Mouse (Mus musculus) kidney, postnatal 14 days (tissue): Measurements from ENCODE around the gene Cmpk1.
"Not testable (repeated sequence)": the region's sequence is repeated elsewhere in the genome, so short reads cannot be mapped to it uniquely, and the experiment has no call there.

Source experiments
- DNase-seq: peaks from one replicate; pipeline ENCODE4 v3.0.0; 2022; ENCODE audit warnings: mixed read lengths

Gene Cmpk1

DNA sequence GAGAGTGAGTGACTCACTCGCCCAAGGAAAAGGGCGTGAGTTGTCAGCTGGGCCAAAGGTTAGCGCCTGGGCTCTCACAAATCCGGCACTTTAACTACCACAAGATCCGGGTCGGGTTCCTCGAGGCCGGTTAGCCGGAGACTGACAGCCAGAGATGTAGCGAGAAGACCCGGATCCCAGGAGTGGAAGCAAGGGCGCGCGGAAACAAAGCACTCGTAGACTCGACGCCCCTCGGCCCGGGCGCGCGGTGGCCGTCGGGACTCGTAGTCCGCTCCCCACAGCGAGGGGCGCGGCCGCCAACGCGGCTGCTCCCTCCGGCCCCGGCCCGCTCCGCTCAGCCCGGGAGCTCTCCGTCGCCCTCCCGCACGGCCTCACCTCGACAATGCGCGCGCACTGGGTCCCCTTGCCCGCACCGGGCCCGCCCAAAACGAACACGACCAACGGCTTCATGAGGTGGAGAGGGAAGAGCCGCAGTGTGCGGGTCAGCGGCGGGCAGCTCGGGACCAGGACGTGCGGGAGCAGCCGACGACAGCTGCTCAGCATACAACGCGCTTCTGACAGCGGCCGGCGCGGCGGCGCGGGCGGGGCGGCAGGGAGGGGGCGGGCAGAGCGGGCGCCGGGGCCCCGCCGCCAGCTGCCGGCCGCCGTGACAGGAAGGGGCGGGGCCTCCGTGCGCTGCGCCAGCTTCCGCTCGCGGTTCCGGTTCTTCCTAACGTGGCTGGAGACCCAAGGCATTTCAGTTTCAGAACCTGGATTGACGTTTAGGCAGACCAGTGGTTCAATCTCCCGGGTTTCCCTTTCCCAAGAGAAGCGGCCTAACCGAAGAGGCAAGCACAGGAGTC is at the start of gene Cmpk1:
Gene Cmpk1, minus strand, starts transcription at position 651 of the 842 bp plus-strand sequence.
- peak; percentile 92 for DNase-seq

DNA sequence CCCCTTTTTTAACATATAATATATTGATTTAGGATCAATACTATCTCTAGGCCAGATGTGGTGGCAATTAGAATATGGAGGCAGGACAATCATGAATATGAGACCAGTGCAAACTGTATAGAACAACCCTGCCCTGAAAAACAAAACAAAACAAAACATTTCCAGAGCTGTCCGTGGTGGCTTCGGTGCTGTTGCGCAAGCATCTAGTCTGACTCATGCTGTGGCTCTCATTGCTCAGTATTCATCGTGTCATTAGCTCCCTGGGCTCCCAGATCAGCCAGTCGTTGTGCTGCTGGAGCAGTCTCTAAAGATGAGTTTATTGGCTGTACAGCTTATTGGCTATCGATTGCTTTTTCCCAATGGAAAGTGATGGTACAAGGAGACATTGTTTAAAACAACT is 48.0 kb upstream of the Cmpk1 start:
- no peak for DNase-seq

DNA sequence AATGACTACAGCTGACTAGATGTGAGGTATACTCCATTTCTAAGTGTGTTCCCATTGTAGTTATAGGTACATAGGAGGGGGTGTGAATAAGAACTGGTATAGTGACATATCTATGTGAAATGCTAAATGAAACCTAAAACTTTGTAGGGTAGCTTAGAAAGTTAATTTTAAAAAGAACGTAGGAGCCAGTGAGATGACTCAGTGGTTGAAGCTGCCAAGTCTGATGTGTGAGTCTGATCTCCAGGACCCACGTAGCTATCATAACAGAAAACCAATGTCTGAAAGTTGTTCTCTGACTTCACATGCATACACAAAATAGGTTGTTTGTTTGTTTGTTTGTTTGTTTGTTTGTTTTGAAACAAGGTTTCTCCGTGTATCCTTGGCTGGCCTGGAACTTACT is 33.0 kb upstream of the Cmpk1 start:
- DNase-seq, result no peak

DNA sequence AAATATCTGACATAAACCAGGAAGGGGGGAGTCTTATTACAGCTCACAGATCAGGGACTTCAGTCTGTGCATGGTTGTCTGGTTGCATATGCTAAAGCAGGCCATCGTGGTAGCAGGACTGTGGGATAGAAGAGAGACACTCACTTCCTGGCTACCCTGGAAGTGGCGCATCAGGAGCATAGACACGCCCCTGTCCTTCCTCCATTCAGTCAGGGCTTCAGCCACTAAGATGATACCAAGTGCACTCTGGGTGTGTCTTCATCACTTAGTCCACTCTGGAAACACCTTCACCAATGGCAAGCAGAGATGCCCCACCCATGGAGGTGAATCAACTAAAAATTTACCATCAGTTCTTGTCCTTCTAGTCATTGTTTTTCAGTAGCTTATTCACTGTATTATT is 27.2 kb upstream of the Cmpk1 start:
- no peak for DNase-seq

DNA sequence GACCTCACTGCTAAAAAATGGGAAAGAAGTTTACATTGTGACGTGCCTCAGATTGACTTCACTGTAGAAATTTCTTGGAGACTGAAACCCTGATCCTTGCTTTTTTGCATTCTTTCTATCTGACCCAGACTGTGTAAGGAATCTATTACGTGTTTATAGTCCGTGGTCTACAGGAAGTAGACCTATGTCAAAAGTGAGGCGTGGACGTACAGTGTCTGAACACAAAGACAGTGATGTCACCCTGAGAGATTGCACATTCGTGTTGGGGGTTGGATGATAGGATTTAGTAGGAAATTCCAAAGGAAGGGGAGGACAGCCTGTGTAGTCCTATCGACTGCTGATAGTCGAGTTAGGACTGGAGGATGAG is 13.4 kb upstream of the Cmpk1 start:
- DNase-seq, result no peak

DNA sequence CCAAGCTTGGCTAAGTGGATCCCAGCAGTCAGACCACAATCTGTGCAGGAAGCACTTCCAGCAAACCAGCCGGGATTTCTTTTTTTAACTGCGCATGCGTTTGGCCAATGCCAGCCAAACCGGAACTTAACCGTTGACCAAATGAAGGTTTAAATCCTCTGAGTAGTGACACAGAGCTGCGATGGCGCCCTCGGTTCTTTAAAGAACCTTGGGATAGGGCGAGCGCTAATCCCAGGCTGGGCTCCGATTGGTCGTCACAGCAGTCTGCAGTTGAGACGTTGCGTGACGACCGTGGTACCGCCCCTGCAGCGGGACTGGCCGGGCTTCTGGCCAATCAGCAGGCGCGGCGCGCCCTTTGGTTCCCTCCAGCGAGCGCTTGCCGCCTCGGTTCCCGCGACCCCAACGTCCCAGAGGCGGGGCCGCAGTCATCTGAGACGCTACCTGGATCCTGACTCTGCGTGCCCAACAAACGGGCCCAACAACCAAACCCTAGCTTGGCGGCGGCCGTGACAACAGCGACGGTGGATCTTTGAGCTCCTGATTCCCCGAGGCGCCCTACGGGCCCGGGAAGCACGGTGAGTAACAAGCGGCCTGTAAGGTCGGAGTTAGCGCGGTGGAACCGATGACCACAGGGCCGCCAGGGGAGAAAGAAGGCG is 12.9 kb upstream of the Cmpk1 start, which contains the start of gene Stil:
Gene Stil, plus strand, starts transcription at position 387 of the 656 bp plus-strand sequence.
- DNase-seq, result peak; percentile 98

DNA sequence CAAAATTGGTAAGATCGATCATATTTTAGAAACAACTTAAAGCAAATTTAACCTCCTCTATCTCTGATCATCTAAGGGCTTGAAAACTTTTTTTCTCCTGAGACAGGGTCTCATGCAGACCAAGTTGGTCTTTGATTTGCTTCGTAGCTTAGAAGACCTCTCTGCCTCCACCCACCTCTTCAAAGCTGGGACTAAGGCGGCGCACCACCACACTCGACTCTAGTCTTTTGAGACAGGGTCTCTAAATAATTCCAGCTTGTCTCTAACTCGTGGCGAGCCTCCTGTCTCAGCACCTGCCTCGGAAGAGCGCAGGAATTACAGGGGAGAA is 12.4 kb upstream of the Cmpk1 start:
- no peak for DNase-seq

DNA sequence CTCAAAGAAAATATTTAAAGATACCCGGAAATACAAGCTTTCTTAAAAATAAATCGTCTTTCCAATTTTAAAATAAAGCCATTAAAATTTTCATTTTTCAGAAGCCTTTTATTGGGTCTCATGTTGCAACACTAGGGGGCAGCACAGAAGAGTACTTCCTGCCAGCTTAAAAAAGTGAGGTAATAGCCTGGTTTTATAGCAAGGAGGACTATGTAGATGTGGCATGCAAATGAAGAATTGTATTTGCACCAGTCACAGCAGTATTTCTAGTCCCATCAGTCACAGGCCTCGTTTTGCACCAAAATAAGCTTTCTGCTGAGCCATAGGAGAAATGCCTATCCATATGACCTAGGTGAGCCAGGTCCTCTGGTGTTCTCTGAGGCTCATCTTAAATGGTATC is 10.0 kb upstream of the Cmpk1 start:
- peak; percentile 28 for DNase-seq

DNA sequence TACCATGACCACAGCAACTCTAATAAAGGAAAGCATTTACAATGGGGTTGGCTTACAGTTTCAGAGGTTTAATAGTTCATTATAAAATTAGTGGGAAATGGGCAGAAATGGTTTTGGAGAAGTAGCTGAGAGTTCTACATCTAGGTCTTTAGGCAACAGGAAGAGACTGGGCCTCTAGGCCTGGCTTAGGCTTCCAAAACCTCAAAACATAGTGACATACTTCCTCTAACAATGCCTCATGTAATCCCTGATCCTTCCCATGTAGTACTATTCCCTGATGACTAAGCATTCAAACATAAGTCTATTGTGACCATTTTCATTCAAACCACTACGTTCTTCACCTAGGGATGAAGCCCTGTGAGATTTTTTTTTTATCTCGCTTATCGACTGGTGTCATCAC is 7.2 kb upstream of the Cmpk1 start:
- no peak for DNase-seq

DNA sequence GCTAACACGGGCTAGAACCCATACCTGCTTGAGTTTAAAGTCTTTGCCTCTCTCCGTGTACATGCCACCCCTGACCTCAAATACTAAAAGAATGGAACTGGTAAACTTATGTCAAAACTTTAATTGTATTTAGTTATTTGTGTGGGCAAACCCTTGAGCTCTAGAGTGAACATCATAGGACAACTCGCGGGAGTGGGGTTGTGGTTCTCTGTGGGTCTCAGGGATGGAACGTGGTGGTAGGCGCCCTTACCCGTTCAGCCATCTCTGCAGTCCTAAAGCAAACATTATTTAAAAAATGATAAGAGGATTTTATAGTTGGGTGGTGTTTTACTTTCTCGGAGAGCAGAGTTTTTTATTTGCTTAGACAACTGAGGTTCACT is 840 bp downstream of the Cmpk1 start:
- DNase-seq, result no peak

DNA sequence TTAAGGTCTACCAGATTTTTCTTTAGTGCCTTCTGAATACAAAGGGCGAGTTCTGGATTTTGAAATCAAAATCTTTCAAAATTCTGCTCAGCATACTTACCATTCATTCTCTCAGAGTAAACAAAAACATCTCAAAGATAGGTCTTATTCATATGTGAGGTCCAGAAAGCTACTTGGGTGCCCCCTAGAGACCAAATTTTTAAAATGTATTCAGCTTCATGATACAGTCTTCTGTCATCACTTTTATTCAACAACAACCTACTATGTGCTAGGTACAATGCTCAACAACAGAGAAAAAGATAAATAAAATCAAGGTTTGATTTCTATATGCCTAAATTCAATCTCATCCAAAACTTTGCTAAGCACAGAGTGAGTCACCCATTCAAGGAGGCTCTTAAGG is 4.0 kb downstream of the Cmpk1 start:
- no peak for DNase-seq

DNA sequence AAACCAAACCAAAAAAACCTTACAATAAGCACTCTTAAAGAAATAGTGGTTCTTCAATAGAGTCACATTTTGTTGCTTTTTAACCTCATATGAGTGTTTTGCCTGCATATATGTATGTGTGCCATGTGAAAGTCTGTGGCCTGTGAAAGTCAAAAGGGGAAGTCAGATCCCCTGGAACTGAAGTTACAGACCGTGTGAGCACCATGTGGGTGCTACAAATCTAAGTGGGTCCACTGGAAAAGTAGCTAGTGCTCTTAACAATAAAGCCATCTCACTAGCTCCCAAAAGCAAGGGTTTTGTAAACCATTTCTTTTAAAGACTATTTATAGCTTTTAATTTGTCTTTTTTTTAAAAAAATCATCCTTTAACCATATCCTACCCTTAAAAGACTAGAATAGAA is 4.4 kb downstream of the Cmpk1 start:
- DNase-seq, result no peak

DNA sequence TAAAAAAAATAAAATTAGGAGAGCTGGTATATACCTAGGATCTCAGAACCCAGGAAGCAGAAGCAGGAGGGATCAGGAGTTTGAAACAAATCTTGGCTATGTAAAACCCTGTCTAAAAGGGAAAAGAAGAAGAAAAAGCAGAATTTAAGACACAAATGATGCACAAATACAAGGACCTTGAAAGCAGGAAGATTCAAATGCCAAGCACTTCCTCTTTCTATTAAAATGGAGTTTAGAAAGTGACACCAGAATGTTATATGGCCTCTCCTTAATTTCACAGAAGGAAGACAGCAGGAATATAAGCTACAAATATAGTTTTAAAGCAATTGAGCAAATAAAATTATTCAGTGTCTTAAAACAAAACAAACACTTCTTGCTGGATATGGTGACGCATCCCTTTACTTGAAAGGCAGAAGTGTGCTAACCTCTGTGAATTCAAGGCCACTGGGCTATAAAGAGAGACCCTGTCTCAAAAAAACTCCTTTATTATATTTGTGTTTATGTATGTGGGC is 13.8 kb downstream of the Cmpk1 start:
- no peak for DNase-seq

DNA sequence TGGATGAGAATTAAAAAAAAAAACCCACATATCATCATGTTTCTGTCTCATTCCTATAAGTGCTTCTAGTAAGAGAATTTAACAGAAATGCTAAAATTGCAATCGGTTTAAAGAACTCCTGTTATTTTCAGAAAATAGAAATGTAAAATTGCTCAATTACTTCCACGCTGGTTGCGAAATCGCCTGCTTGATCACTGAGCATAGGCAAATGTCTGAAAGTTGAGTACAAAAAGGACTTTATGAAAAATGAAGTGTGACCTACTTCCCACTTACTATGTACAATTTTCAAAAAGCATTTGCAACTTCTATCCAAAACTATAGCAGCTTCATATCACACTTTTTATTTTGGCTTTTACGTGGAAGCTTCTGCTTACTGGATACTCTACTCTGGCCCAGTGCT is 16.3 kb downstream of the Cmpk1 start:
- no peak for DNase-seq

DNA sequence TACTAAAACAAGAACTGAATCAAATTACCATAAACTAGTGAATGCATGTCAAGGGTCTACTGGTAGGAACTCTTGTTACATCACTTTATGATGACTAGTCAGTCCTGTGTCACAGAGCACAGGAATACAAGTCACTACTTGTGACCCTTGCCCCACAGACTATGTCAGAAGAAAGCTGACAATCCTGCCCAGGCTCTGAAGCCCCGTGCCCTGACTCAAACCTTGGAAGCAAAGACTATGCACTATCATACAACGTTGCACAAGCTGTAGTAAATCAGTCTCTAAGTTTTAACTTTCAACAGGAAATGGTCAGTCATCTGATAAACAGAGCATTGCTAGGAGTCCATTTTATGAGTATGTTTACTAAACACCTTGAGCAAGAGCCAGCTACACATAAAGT is 26.2 kb downstream of the Cmpk1 start:
- not testable (repeated sequence) for DNase-seq

DNA sequence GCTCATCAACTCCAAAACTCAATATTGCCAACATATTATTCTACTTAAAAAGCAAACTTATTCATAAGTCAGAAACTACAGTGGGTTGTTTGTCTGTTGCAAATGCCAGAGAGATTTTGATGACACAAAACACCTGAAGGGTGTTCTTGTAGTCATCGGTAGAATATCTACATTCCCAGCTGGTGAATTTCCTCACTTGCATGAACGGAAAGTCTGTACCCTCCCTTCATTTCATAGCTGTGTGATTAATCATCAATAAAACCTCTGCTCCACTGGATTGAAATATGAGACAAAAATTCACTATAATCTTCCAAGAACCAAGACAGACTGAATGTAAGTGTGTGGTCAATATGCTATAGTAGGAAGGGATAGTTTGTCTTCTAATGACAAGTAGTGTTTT is 27.5 kb downstream of the Cmpk1 start:
- no peak for DNase-seq

DNA sequence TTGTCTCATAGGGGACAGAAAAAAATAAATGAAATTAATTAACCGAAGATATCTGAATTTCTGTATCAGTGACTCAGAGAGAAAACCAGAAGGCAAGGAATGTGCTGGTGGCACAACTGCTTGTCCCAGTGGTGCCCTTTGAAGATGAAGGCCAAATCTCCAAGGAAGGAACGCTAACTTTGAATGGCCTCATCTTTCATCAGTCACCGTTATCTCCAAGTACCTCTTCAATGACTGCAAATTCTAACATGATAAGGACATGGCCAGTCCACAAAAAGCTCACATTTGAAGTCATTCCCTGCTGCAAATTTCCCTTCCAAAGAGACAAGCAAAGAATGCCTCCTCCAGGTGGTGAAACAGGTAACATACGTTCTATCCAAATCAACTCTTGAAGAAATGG is 28.3 kb downstream of the Cmpk1 start:
- DNase-seq, result no peak

DNA sequence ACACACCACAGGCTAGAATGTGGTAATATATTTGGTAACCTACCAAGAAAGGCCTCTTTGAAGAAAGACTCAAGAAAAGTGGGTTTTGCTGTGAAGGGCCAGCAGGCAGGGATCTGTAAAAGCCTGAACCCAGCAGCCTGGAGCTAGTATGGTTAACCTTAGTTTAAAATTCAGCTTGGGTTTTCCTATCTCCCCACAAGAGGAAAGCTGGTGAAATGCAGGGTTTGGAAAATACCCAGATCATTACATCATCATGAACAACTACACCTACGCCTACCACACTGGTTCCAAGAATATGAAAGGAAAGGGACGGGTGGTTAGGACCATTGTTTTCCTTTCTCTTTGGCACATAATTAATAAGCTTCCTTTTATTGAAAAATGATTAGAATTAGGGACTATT is 28.8 kb downstream of the Cmpk1 start:
- no peak for DNase-seq

DNA sequence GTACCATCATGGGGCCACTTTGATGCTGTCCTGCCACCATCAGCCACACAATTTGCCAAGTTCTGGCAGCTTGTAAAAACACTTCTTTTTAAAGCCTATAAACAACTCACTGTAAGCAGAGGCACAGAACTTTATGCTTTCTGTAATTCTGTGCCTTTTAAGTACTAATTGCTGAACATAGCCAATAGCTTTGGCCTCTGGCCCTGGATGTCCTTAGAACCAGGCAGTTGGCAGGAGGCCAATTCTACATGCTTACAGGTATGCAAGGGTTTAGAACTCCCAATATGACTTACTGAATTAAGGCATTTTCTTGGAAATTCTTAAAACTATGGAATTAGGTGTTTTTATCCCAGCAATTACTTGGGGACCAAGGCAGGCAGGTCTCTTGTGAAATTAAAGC is 29.6 kb downstream of the Cmpk1 start:
- peak; percentile 44 for DNase-seq

DNA sequence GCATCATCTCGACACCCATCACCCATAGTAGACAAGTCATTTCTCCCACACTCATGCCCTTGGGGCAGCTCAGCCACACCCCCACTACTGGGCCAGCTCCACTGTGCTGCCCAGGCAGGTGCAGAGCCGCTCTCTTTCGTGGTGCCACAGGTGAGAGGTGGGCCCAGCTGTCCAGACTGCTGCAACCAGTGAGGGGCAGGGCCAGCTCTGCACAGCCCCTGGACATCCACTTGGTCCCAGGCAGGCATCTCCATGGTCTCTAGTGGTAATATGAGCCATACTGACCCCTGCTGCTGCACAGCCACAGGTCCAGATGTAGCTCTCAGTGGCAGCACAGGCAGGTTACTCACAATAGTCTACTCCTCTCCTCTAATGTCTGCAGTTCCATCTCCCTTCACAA is 33.9 kb downstream of the Cmpk1 start:
- DNase-seq, result no peak

DNA sequence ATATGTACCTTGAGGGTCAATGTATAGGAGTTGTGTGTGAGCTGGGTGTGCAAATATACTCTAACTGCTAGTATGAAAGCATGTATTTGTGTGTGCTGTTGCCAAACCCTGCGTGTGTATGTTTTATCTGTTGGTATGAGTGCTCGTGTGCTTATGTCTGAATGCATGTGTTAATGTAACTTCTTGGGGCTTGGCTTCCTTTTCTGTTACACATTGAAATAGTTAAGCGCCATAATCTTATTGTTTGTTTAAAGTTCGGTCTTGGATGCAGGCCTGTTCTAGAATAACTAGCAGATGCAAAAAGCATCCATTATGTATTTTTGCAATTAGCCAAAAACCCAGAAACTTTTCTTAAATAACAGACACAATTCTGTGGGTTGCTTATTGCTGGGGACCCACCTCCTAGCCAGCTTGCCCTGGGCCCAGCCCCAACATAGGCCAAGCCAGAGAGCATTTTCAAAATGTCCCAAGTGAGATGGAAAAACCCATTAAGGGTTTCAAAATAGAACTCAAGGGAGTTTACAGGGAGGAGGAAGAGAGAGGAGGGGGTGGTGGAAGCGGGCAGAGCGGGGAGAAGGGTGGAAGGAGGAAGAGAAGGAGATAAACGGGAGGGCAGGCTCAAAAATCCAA is 39.1 kb downstream of the Cmpk1 start:
- no peak for DNase-seq

DNA sequence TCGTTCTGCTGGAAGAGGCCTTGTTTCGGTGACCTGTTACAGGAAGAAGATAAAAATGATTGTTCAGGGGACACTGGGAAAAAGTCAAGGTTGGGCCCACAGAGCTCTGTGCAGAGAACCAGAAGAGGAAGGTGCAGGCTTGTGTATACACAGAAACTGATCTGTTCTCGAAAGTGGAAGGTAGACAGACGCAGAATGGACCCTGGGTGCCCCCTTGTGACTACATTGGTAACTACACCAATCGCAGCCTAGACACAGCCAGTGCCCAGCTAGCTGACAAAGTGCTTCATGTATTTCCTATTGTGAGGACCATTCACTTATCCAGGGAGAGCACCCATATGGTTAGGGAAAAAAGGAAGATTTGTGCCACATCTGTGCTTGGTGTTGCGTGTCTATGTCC is 39.6 kb downstream of the Cmpk1 start:
- DNase-seq, result peak; percentile 85

DNA sequence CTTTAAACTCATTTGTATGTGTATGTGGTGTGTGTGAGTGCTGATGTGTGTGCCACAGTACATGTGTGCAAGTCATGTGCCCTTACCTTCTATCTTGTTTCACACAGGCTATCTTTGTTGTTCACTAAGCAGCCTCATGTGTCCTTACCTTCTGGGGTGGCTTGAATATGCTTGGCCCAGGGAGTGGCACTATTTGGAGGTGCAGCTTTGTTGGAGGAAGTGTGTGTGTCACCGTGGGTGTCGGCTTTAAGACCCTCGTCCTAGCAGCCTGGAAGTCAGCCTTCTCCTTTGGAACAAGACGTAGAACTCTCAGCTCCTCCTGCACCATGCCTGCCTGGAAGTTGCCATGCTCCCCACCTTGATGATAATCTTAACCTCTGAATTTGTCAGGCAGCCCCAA is 40.6 kb downstream of the Cmpk1 start:
- DNase-seq, result no peak

DNA sequence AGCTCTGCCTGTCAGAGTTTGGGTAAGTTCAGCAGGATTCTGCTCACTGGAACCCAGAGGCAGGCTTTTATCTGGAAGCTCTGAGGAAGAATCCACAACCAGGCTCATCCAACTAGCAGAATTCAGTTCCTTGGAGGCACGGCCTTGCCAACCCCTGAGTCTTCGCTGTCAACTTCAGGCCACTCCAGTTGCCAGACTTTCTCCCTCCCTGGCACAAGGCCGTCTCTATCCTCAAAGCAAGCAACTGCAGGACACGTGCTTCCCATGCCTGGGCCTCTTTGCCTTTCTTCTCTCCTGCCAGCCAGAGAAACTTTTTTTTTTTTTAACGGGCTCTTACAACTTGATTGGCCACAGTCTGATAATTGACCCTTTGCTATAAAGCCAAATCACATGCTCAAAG is 42.0 kb downstream of the Cmpk1 start:
- no peak for DNase-seq
